Mouse (Mus musculus): Measurements from ENCODE around the gene Agbl4.

- no peak for TF ChIP-seq MEF2A (IDR thresholded peaks at IDR 0.05; ENCODE audit: extremely low read depth, insufficient replicate concordance, low read depth, low read length, poor library complexity, severe bottlenecking)
- no peak for TF ChIP-seq RAD21 (IDR thresholded peaks at IDR 0.05; ENCODE audit: low read depth, low read length)
- TF ChIP-seq USF1 (IDR thresholded peaks at IDR 0.05; ENCODE audit: low read depth, low read length): no peak
- no peak for TF ChIP-seq TAL1 (IDR thresholded peaks at IDR 0.05; ENCODE audit: low read length)
- TF ChIP-seq POLR2A (IDR thresholded peaks at IDR 0.05; ENCODE audit: control insufficient read depth in 1 of 2, insufficient read depth in 1 of 2, low read depth in 1 of 2, low read length in 2 of 2, poor library complexity in 1 of 2): no peak
- no peak for TF ChIP-seq CTCF (IDR thresholded peaks at IDR 0.05 in 2 of 3, conservative IDR thresholded peaks at IDR 0.05 in 1 of 3; ENCODE audit: control insufficient read depth in 1 of 3, insufficient read depth in 1 of 3, low read depth in 2 of 3, low read length in 3 of 3, poor library complexity in 1 of 3, severe bottlenecking in 1 of 3)
- no peak for TF ChIP-seq RCOR1 (IDR thresholded peaks at IDR 0.05; ENCODE audit: low read depth, low read length)
- no peak for TF ChIP-seq UBTF (IDR thresholded peaks at IDR 0.05; ENCODE audit: borderline replicate concordance, insufficient read depth, low read depth, low read length)
- no peak for TF ChIP-seq EP300 (IDR thresholded peaks at IDR 0.05; ENCODE audit: low read depth in 1 of 2, low read length in 2 of 2)
- no peak for TF ChIP-seq USF2 (IDR thresholded peaks at IDR 0.05; ENCODE audit: borderline replicate concordance in 1 of 2, insufficient read depth in 1 of 2, low read depth in 1 of 2, low read length in 2 of 2)
- no peak for TF ChIP-seq SIN3A (IDR thresholded peaks at IDR 0.05; ENCODE audit: low read length)
- TF ChIP-seq E2F4 (IDR thresholded peaks at IDR 0.05; ENCODE audit: borderline replicate concordance, low read depth, low read length): no peak
Observed at GRCm38 (mm10) chr4:111584286-111584685, 1186.8 kb downstream of the Agbl4 start.
